Mouse (Mus musculus): ENCODE results near the gene Poc1a. TPM values are rescaled to one million over a fixed set of nuclear protein-coding genes. Genes with fewer than 3 reads are reported as not detected.

Poc1a gene
- polyA plus RNA-seq, 1 experiment from 2014 or later, result 23.8 TPM

DNA sequence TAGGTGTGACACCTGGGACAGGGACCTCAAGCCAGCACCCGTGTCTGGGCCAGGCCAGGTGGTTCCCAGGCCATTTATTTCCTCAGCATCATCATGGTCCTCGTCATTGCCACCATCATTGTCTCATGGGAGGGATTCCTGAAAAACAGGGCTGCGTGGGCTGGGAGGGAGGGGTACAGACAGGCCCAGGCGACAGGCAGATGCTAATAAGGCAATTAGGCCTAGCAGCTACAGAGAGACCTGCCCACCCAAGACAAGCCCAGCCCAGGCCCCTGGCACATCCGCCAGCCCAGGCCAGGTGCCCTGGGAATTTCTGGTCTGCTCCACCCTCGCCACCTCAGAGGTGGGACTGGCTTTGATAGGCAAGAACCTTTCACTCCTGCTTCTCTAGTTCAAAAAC is 78.4 kb downstream of the Poc1a start:
- Histone ChIP-seq H3K4me1 (peaks cover 73% of the 10 kb centered on the region), H3K9ac (no peak overlapping the region), H3K27ac (peak overlapping the region; percentile 99; the same call in 1 of the 2 replicates), H3K4me3 (no peak overlapping the region), H3K27me3 (no peaks in the 10 kb centered on the region), H3K36me3 (no peaks in the 10 kb centered on the region), H3K4me2 (replicated peaks) (no peak overlapping the region), H3K9me3 (no peaks in the 10 kb centered on the region)
- 51% methylated on average over 6 of the region's 6 CpGs for WGBS
- ATAC-seq (ENCODE audit: low FRiP score, low read depth), result no peak

DNA sequence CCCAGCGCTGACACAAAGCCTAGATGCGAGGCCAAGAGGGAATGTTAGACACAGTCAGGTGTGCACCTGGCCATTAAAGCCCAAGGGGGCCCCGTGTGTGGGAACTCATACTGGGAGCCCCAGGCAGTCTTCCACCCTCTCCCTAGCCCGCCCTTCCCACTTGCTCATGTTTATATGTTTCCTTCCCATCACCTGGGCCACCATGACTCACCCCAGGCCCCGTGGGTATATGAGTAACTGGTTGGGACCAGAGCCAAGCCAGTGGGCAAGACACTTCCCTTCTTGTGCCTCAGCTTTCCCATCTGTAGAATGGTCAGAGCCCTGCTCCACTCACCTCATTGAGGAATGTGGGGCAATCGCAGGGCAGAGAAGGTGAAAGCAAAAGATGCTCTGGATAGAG is 80.3 kb downstream of the Poc1a start:
- Histone ChIP-seq H3K27ac (no peak overlapping the region), H3K9ac (no peak overlapping the region), H3K4me3 (no peak overlapping the region), H3K27me3 (no peaks in the 10 kb centered on the region), H3K9me3 (no peaks in the 10 kb centered on the region), H3K4me1 (peaks cover 73% of the 10 kb centered on the region), H3K36me3 (no peaks in the 10 kb centered on the region), H3K4me2 (replicated peaks) (no peak overlapping the region)
- 69% methylated on average over 6 of the region's 6 CpGs for WGBS
- ATAC-seq (ENCODE audit: low FRiP score, low read depth), result no peak

DNA sequence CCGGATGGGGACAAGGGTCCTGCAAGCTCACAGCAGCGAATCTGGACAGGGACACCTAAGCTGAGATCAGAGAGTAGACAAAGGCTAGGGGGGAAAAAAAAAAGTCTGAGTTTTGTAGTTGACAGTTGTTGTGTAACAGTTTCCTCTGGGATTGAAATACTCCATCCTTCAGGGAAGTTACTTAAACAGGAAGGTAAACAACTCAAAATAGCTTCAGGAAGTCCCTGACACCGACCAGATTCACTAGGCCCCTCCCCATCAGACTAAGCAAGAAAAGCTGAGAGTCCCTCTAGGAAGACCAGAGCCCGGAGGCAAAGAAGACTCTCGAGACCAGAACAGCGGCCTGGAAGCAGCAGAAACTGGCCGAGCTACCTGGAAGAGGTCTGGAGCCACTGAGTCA is 84.5 kb downstream of the Poc1a start:
- Histone ChIP-seq H3K27ac (peak overlapping the region; percentile 95), H3K9ac (0 out of 2 replicates have a peak overlapping the region, but pooled peaks have one; percentile 36), H3K4me1 (peaks cover 47% of the 10 kb centered on the region), H3K9me3 (no peaks in the 10 kb centered on the region), H3K36me3 (no peaks in the 10 kb centered on the region), H3K4me2 (replicated peaks) (no peak overlapping the region), H3K27me3 (no peaks in the 10 kb centered on the region), H3K4me3 (no peak overlapping the region)
- 62% methylated on average over 7 of the region's 7 CpGs for WGBS
- no peak for ATAC-seq (ENCODE audit: low FRiP score, low read depth)

DNA sequence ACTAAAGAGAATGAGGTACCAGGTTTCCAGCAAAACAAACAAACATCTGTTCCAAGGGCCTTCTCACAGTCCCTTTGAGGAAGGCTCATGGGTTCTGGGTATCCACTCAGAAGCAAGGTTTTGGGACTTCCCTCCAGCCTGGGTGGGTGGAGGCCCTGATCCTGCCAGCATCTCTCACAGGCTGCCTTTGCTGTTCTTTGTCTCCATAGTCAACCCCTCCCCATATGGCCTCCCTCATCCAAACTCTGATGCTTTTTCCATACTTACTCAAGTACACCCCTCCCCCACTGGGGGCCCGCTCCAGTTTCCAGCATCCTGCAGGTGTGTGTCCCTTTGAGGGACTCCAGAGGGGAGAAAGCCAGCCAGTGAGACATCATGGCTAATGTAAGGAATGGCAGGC is 85.3 kb downstream of the Poc1a start:
- H3K27ac ChIP-seq, result peak overlapping the region; percentile 95
- no peaks in the 10 kb centered on the region for H3K9me3 ChIP-seq
- H3K9ac ChIP-seq, result peak overlapping the region; percentile 83; the same call in 1 of the 2 replicates
- 27% methylated on average over 1 of the region's 1 CpGs for WGBS
- H3K27me3 ChIP-seq, result no peaks in the 10 kb centered on the region
- no peak for ATAC-seq (ENCODE audit: low FRiP score, low read depth)
- H3K4me2 ChIP-seq (replicated peaks), result peak overlapping the region; percentile 95
- peaks cover 47% of the 10 kb centered on the region for H3K4me1 ChIP-seq
- H3K36me3 ChIP-seq, result peaks cover 7% of the 10 kb centered on the region
- H3K4me3 ChIP-seq, result peak overlapping the region; percentile 98

DNA sequence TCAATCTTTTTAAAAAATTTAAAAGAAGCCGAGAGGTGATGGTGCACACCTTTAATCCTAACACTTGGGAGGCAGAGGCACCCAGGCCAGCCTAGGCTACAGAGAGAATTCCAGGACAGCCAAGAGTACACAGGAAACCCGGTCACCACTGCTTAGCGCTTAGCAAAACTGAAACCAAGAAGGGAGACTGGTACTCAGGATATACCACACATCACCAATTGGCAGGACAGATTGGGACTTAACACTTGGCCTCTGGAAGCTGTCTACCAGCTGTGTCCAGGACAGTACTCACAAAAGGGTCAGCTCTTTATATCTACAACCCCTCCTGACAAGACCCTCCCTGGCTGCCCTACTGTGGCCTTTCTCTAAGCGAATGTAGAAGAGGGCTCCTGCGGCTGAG is 86.1 kb downstream of the Poc1a start:
- no peak for ATAC-seq (ENCODE audit: low FRiP score, low read depth)
- no peaks in the 10 kb centered on the region for H3K9me3 ChIP-seq
- H3K27me3 ChIP-seq, result no peaks in the 10 kb centered on the region
- peak overlapping the region; percentile 95 for H3K27ac ChIP-seq
- peaks cover 15% of the 10 kb centered on the region for H3K36me3 ChIP-seq
- H3K4me2 ChIP-seq (replicated peaks), result peak overlapping the region; percentile 95
- peak overlapping the region; percentile 83 for H3K9ac ChIP-seq
- H3K4me1 ChIP-seq, result peaks cover 50% of the 10 kb centered on the region
- H3K4me3 ChIP-seq, result peak overlapping the region; percentile 98
- 20% methylated on average over 5 of the region's 5 CpGs for WGBS

DNA sequence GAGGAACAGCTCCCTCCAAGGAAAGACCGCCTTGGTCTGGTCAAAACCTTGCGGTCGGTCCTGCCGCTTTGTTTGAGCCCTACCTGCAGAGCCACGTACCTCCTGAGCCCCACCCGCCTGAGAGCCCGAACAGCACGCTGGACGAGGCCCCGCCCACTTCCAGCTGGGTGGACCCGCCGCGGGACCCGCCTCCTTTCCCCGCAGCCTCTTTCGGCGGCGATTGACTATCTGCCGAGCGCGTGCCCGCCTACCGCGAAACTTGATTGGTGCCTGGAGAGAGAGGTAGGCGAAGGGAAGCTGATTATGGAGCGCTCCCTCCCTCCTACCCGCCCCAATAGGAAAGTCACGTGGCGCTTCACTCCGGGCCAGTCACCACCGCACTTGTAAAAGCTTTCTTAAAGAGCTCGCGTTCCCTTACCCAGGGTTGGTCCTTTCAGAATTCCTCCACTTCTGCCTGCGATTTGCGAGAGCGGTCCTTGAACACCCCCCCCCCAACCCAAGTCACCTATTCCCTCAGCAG is 86.8 kb downstream of the Poc1a start:
- H3K9ac ChIP-seq, result peak overlapping the region; percentile 100
- H3K36me3 ChIP-seq, result peaks cover 22% of the 10 kb centered on the region
- H3K4me1 ChIP-seq, result peaks cover 57% of the 10 kb centered on the region
- peak overlapping the region; percentile 99 for H3K27ac ChIP-seq
- H3K27me3 ChIP-seq, result no peaks in the 10 kb centered on the region
- H3K9me3 ChIP-seq, result no peaks in the 10 kb centered on the region
- peak; percentile 92 for ATAC-seq (ENCODE audit: low FRiP score, low read depth)
- WGBS, result 0% methylated on average over 33 of the region's 36 CpGs
- H3K4me3 ChIP-seq, result peak overlapping the region; percentile 98
- peak overlapping the region; percentile 95 for H3K4me2 ChIP-seq (replicated peaks)

DNA sequence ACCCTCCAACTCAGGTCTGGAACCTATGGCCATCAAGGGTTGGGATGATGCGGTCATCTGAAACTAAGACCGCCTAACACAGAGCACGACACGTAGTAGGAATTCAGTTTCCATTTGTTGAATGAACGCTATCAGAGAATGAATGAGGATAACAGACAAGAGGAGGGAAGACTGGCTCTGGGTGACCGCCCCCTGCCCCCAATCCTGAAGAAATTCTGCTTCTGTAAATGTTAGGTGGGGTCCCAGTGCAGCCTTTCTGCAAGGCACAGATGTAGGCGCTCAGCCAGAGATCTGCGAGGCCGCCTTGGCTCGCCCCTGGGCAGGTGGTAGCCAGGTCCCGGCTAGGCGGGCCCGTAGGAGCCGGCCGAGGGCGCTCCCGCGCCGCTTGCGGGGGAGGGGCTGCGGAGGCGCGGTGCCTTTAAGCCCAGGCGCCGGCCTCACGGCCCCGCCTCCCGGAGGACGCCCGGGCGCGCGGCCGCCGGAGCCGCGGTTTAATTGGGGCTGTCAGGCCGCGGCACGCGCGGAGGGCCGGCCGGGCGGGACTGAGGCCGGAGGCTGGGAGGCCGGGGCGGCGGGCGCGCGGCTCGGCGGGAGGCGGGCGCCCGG is 87.4 kb downstream of the Poc1a start, which contains the start of gene Dusp7:
Dusp7 (plus strand) TSS at position 521 of the 606 bp plus-strand sequence.
- under 1% methylated on average over 26 of the region's 57 CpGs for WGBS
- peaks cover 27% of the 10 kb centered on the region for H3K36me3 ChIP-seq
- peak within 1 kb of the TSS; percentile 100 for H3K9ac ChIP-seq
- peaks cover 63% of the 10 kb centered on the region for H3K4me1 ChIP-seq
- ATAC-seq (ENCODE audit: low FRiP score, low read depth), result peak; percentile 64
- no peaks in the 10 kb centered on the region for H3K9me3 ChIP-seq
- peak within 1 kb of the TSS; percentile 99 for H3K27ac ChIP-seq
- peak within 1 kb of the TSS; percentile 95 for H3K4me2 ChIP-seq (replicated peaks)
- H3K4me3 ChIP-seq, result peak within 1 kb of the TSS; percentile 98
- H3K27me3 ChIP-seq, result no peaks in the 10 kb centered on the region

DNA sequence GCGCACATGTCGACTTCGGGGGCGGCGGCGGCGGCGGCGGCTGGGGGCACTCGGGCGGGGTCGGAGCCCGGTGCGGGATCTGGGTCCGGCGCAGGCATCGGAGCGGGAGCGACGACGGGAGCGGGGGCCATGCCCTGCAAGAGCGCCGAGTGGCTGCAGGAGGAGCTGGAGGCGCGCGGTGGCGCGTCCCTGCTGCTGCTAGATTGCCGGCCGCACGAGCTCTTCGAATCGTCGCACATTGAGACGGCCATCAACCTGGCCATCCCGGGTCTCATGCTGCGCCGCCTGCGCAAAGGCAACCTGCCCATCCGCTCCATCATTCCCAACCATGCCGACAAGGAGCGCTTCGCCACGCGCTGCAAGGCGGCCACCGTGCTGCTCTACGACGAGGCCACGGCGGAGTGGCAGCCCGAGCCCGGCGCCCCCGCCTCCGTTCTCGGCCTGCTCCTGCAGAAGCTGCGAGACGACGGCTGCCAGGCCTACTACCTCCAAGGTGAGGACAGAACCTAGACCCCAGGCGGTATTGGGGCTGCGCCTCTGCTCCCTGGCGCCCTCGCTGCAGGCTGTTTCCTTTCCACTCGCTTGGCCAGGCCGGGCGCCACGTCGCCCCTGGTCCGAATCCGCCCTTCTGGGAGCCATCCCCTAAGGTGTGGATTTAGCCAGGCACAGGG is 88.1 kb downstream of the Poc1a start:
- H3K36me3 ChIP-seq, result peaks cover 35% of the 10 kb centered on the region
- no peaks in the 10 kb centered on the region for H3K9me3 ChIP-seq
- peak overlapping the region; percentile 98 for H3K4me3 ChIP-seq
- peak overlapping the region; percentile 95 for H3K4me2 ChIP-seq (replicated peaks)
- no peak for ATAC-seq (ENCODE audit: low FRiP score, low read depth)
- H3K9ac ChIP-seq, result peak overlapping the region; percentile 100
- H3K27me3 ChIP-seq, result no peaks in the 10 kb centered on the region
- H3K27ac ChIP-seq, result peak overlapping the region; percentile 99
- peaks cover 70% of the 10 kb centered on the region for H3K4me1 ChIP-seq
- under 1% methylated on average over 70 of the region's 72 CpGs for WGBS

DNA sequence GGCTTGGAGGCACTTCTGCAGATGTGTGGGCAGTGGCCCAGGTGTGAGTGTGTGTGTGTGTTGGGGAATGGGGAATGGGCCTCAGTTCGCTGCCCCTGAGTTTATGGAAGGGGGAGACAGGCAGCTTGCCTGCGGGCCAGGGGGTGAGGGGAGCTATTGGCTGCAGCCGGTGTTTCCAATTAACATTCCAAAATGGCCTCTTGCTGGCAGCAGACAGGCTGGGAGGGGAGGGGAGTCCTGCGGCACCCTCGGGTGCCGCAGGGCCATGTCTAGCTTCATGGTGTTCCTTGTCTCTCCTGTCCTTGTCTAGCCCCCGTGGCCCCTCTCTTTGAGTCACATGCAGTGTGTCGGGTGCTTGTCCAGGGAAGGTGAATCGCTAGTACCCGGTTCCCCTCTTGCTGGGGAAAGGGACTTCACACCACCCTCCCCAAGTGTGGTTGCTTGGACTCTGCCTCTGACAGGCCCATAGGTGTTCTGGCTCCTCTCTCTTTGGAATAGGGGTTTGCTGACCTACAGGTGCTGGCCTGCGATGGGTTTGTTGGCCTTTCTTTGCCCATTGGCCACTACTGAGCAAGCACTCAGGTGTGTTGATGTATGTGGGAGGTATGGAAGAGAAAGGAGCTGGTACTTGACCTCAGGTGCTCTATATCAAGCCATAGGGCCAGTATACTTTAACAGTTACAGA is 89.1 kb downstream of the Poc1a start:
- peaks cover 69% of the 10 kb centered on the region for H3K4me1 ChIP-seq
- H3K36me3 ChIP-seq, result peaks cover 43% of the 10 kb centered on the region

DNA sequence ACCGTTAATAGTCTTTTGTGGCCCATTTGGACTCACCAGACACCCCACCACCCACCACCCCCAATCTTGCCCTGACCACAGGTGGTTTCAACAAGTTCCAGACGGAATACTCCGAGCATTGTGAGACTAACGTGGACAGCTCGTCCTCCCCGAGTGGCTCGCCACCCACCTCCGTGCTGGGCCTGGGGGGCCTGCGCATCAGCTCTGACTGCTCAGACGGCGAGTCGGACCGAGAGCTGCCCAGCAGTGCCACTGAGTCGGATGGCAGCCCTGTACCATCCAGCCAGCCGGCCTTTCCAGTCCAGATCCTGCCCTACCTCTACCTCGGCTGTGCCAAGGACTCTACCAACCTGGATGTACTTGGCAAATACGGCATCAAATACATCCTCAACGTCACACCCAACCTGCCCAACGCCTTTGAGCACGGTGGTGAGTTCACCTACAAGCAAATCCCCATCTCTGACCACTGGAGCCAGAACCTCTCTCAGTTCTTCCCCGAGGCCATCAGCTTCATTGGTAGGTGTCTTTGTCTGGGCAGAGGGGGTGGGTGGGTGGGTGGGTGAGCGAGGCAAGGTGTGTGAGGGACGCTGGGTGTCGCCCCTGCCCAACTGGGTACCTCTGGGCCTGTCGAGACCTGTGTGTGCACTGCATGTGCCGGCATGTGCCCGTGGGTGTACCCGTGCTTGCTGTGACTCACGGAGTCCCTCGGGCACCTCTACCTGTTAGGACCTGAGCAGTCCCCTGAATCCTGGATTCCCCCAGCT is 89.9 kb downstream of the Poc1a start:
- peak overlapping the region; percentile 99; the same call in 1 of the 2 replicates for H3K27ac ChIP-seq
- H3K4me1 ChIP-seq, result peaks cover 64% of the 10 kb centered on the region
- H3K4me2 ChIP-seq (replicated peaks), result peak overlapping the region; percentile 95
- 52% methylated on average over 30 of the region's 30 CpGs for WGBS
- H3K9ac ChIP-seq, result peak overlapping the region; percentile 100
- H3K27me3 ChIP-seq, result no peaks in the 10 kb centered on the region
- no peaks in the 10 kb centered on the region for H3K9me3 ChIP-seq
- peaks cover 51% of the 10 kb centered on the region for H3K36me3 ChIP-seq
- peak overlapping the region; percentile 98 for H3K4me3 ChIP-seq
- ATAC-seq (ENCODE audit: low FRiP score, low read depth), result no peak

More for the DNA sequence above, 89.1 kb downstream of the Poc1a start:
- Histone ChIP-seq H3K9me3 (no peaks in the 10 kb centered on the region), H3K4me2 (replicated peaks) (peak overlapping the region; percentile 95), H3K9ac (peak overlapping the region; percentile 100), H3K27ac (peak overlapping the region; percentile 99), H3K27me3 (no peaks in the 10 kb centered on the region), H3K4me3 (peak overlapping the region; percentile 98)
- no peak for ATAC-seq (ENCODE audit: low FRiP score, low read depth)
- WGBS, result 5% methylated on average over 11 of the region's 11 CpGs

DNA sequence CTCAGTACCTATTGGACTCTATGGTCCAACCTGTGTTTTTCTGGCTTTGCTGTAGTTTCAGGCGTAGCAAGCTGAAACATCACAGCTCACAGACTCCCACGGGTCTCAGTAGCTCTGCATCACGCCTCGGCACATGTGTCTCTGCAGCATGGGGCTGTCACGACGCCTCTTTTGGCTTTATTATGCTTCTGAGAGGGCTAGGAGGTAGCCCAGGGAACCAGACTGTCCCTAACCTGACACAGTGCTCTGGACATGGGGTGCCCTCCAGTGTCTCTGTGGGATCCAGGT is 90.5 kb downstream of the Poc1a start:
- H3K4me2 ChIP-seq (replicated peaks), result peak overlapping the region; percentile 95
- 9% methylated on average over 6 of the region's 6 CpGs for WGBS
- no peak for ATAC-seq (ENCODE audit: low FRiP score, low read depth)
- H3K9ac ChIP-seq, result peak overlapping the region; percentile 100
- H3K9me3 ChIP-seq, result no peaks in the 10 kb centered on the region
- H3K36me3 ChIP-seq, result peaks cover 53% of the 10 kb centered on the region
- H3K27me3 ChIP-seq, result no peaks in the 10 kb centered on the region
- peaks cover 60% of the 10 kb centered on the region for H3K4me1 ChIP-seq
- peak overlapping the region; percentile 73 for H3K27ac ChIP-seq
- H3K4me3 ChIP-seq, result peak overlapping the region; percentile 98

All from limb, embryonic 13.5 days (tissue).